Comparison of ENCODE assay signal across 8 mouse cellular contexts in genomic region chr6:38345796-38346195, GRCm38 (mm10). TPM values are rescaled to one million over a fixed set of nuclear protein-coding genes. Genes with fewer than 3 reads are reported as not detected.
A peak's percentile ranks its signal among the peaks of the same experiment; 100 is the strongest.
DNase-seq lines count a peak whose midpoint lies in the region; ATAC-seq lines count a peak whose summit lies in the region.

No protein-coding gene starts in this region.

- DNase-seq in embryo, embryonic 10.5 days (ENCODE audit: low spot score) = peak; percentile 22
- no peak for DNase-seq in embryo, embryonic 11 days
- peak; percentile 93 for DNase-seq in c-Kit-negative CD71-positive TER-119-positive erythroid progenitor cells, embryonic 14.5 days (ENCODE audit: low read depth, low spot score)
- peak; percentile 89 for DNase-seq in lung, postnatal 36 days
- DNase-seq in yolk sac, embryonic 10.5 days (ENCODE audit: low spot score) = peak; percentile 73
- DNase-seq in right cerebral cortex, postnatal 14 days = no peak
- DNase-seq in Muller cell, postnatal 12 days (ENCODE audit: inconsistent ontology term) = no peak

- ATAC-seq in inflammation-experienced regulatory T-cells, adult 6 months = peak; percentile 64

RNA-seq across cellular contexts. Expression of gene Zc3hav1, which starts 8.6 kb away (rescaled TPM):
- 100 to 1,000 TPM; 163 to 188 (median 167) TPM for polyA plus RNA-seq in inflammation-experienced regulatory T-cells, adult 6 months (2017; shearing (Covaris generic))

RNA-seq across cellular contexts. Expression of gene Ttc26, which starts 35.5 kb away (rescaled TPM):
- under 1 TPM in 1 of 3 experiments, not detected in 2; 0.14 TPM for polyA plus RNA-seq in inflammation-experienced regulatory T-cells, adult 6 months (2017; shearing (Covaris generic))

RNA-seq across cellular contexts. Expression of gene Zc3hav1l, which starts 46.7 kb away (rescaled TPM):
- under 1 TPM; 0.16 to 0.50 (median 0.47) TPM for polyA plus RNA-seq in inflammation-experienced regulatory T-cells, adult 6 months (2017; shearing (Covaris generic))

Comparison
In these comparisons a context has a peak if more than half of its experiments do, and no peak if none do; other contexts are left out.
1. DNase-seq: peak in embryo, embryonic 10.5 days (single experiment), c-Kit-negative CD71-positive TER-119-positive erythroid progenitor cells, embryonic 14.5 days (single experiment), lung, postnatal 36 days (single experiment) and yolk sac, embryonic 10.5 days (single experiment); none in embryo, embryonic 11 days (single experiment), right cerebral cortex, postnatal 14 days (single experiment) and Muller cell, postnatal 12 days (single experiment).